Mouse (Mus musculus) embryonic fibroblast, embryonic 13.5 days (primary cell): ENCODE data around the gene Nme7.

ENCODE experiments used
- CTCF ChIP-seq: IDR thresholded peaks from 2 replicates; pipeline ENCODE4 v1.5.1; 2011; ENCODE audit warnings: mild to moderate bottlenecking, control low read depth, low read length, moderate library complexity, borderline replicate concordance; ENCODE audit not compliant: insufficient read depth
- POLR2A ChIP-seq: IDR thresholded peaks from 2 replicates; pipeline ENCODE4 v1.6.1; 2011; ENCODE audit warnings: low read depth, mild to moderate bottlenecking, control low read depth, low read length, moderate library complexity

GRCm38 (mm10) chr1:164374020-164374419, 70.1 kb downstream of the Nme7 start:
- TF ChIP-seq POLR2A (no peak), CTCF (no peak)
